In the genomic region with DNA sequence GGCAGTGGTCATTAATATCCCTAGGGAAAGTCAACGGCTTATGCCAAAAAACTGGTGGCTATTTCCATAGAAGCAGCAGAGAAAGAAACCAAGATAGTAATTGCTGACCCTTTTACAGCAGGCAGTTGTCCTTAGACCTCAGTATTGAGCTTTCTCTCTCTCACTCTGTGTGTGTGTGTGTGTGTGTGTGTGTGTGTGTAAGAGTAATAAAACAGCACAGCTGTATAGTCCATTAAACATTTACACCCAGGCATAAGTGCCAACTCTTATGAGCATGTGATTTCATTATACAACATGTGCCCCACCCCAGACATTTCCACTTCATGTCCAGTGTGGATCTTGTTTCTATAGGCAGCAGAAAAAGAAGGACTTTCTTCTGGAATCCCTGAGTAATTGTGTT, we compare ENCODE assay signal across 15 mouse cellular contexts.
DNase-seq lines count a peak whose midpoint lies in the region; ATAC-seq and TF ChIP-seq lines count a peak whose summit lies in the region.
"Had no signal": no experiment of that assay in that cellular context is flagged by ENCODE, and none has a peak within 500 bp of the region (broad histone marks: within the 10 kb centered on the region; RNA-seq: fewer than 3 reads in every experiment).

No protein-coding gene starts in this region.

- no peaks in the 10 kb centered on the region for H3K9me3 ChIP-seq in hindbrain, postnatal 0 days (ENCODE audit: low read length)
- H3K9me3 ChIP-seq in hindbrain, embryonic 14.5 days (ENCODE audit: control insufficient read depth, low read length): no peaks in the 10 kb centered on the region
- no peaks in the 10 kb centered on the region for H3K9me3 ChIP-seq in stomach, embryonic 15.5 days
- no peaks in the 10 kb centered on the region for H3K9me3 ChIP-seq in stomach, postnatal 0 days (ENCODE audit: control insufficient read depth, low read length)
- H3K9me3 ChIP-seq: forebrain, embryonic 10.5 days; liver, embryonic 12.5 days had no signal

- no peak for TF ChIP-seq CTCF in hindbrain, postnatal 0 days (IDR thresholded peaks at IDR 0.05; ENCODE audit: low read depth)
- no peak for TF ChIP-seq CTCF in stomach, postnatal 0 days (IDR thresholded peaks at IDR 0.05; ENCODE audit: low read depth)

- H3K27ac ChIP-seq in hindbrain, postnatal 0 days: no peak overlapping the region
- no peak overlapping the region for H3K27ac ChIP-seq in hindbrain, embryonic 14.5 days
- no peak overlapping the region for H3K27ac ChIP-seq in stomach, embryonic 15.5 days
- no peak overlapping the region for H3K27ac ChIP-seq in stomach, postnatal 0 days (replicated peaks)
- H3K27ac ChIP-seq: forebrain, embryonic 10.5 days; layer of hippocampus, adult 2 months; liver, embryonic 12.5 days had no signal

- H3K4me1 ChIP-seq in hindbrain, postnatal 0 days (ENCODE audit: insufficient read depth, low read length): 0 out of 2 replicates have a peak, but pooled peaks cover 4% of the 10 kb centered on the region
- H3K4me1 ChIP-seq in hindbrain, embryonic 14.5 days (replicated peaks; ENCODE audit: control insufficient read depth, insufficient read depth, low read length): peaks cover 5% of the 10 kb centered on the region; the same call in 1 of the 2 replicates
- no peaks in the 10 kb centered on the region for H3K4me1 ChIP-seq in stomach, embryonic 15.5 days
- no peaks in the 10 kb centered on the region for H3K4me1 ChIP-seq in stomach, postnatal 0 days (replicated peaks; ENCODE audit: control insufficient read depth, insufficient read depth)
- H3K4me1 ChIP-seq: liver, embryonic 12.5 days had no signal

- ATAC-seq in hindbrain, postnatal 0 days: 0 out of 2 replicates have a peak, but pooled peaks have one; percentile 18
- no peak for ATAC-seq in hindbrain, embryonic 14.5 days (ENCODE audit: low FRiP score)
- ATAC-seq in stomach, embryonic 15.5 days (ENCODE audit: insufficient read depth, low FRiP score, low read depth): 0 out of 2 replicates have a peak, but pooled peaks have one; percentile 31
- ATAC-seq in stomach, postnatal 0 days (ENCODE audit: low FRiP score, low TSS enrichment): no peak
- no peak for ATAC-seq in erythroblast, adult 5-6 weeks (replicated peaks; ENCODE audit: low FRiP score, poor library complexity, severe bottlenecking)
- ATAC-seq: liver, embryonic 12.5 days; Patski had no signal

- H3K9ac ChIP-seq in hindbrain, postnatal 0 days (replicated peaks; ENCODE audit: low read length): no peak overlapping the region
- no peak overlapping the region for H3K9ac ChIP-seq in hindbrain, embryonic 14.5 days
- no peak overlapping the region for H3K9ac ChIP-seq in stomach, embryonic 15.5 days
- no peak overlapping the region for H3K9ac ChIP-seq in stomach, postnatal 0 days (ENCODE audit: low read length)
- H3K9ac ChIP-seq: liver, embryonic 12.5 days had no signal

- no peaks in the 10 kb centered on the region for H3K36me3 ChIP-seq in hindbrain, postnatal 0 days (ENCODE audit: insufficient read depth, low read length)
- no peaks in the 10 kb centered on the region for H3K36me3 ChIP-seq in hindbrain, embryonic 14.5 days (replicated peaks; ENCODE audit: control insufficient read depth, insufficient read depth)
- H3K36me3 ChIP-seq in stomach, embryonic 15.5 days: no peaks in the 10 kb centered on the region
- H3K36me3 ChIP-seq in stomach, postnatal 0 days (ENCODE audit: control insufficient read depth, insufficient read depth, low read length): no peaks in the 10 kb centered on the region
- H3K36me3 ChIP-seq: forebrain, embryonic 10.5 days; liver, embryonic 12.5 days had no signal

- no peak overlapping the region for H3K4me3 ChIP-seq in hindbrain, postnatal 0 days (ENCODE audit: low read length)
- H3K4me3 ChIP-seq in hindbrain, embryonic 14.5 days (replicated peaks; ENCODE audit: low read length): no peak overlapping the region
- no peak overlapping the region for H3K4me3 ChIP-seq in stomach, embryonic 15.5 days (replicated peaks)
- no peak overlapping the region for H3K4me3 ChIP-seq in stomach, postnatal 0 days (ENCODE audit: low read depth, low read length)
- H3K4me3 ChIP-seq: forebrain, embryonic 10.5 days; layer of hippocampus, adult 2 months; liver, embryonic 12.5 days had no signal

- no peak overlapping the region for H3K4me2 ChIP-seq in hindbrain, postnatal 0 days (ENCODE audit: low read depth, low read length)
- no peak overlapping the region for H3K4me2 ChIP-seq in hindbrain, embryonic 14.5 days (replicated peaks)
- H3K4me2 ChIP-seq in stomach, embryonic 15.5 days: no peak overlapping the region
- H3K4me2 ChIP-seq in stomach, postnatal 0 days (replicated peaks; ENCODE audit: low read depth): no peak overlapping the region
- H3K4me2 ChIP-seq: liver, embryonic 12.5 days had no signal

- TF ChIP-seq EP300 in stomach, postnatal 0 days (optimal IDR thresholded peaks at IDR 0.05): no peak

- WGBS in hindbrain, postnatal 0 days: 3% methylated on average over 1 of the region's 1 CpGs
- 14% methylated on average over 1 of the region's 1 CpGs for WGBS in hindbrain, embryonic 14.5 days
- 15% methylated on average over 1 of the region's 1 CpGs for WGBS in stomach, embryonic 15.5 days
- 7% methylated on average over 1 of the region's 1 CpGs for WGBS in stomach, postnatal 0 days

- peak; percentile 9 to 10 for DNase-seq in cerebellum, postnatal 10 days
- no peak for DNase-seq in cerebellum, postnatal 4 days (ENCODE audit: low spot score in 2 of 2)
- peak; percentile 28 for DNase-seq in hindbrain, postnatal 0 days (ENCODE audit: low spot score)
- no peak for DNase-seq in hindbrain, embryonic 14.5 days (ENCODE audit: low spot score)
- DNase-seq in stomach, postnatal 0 days (ENCODE audit: low spot score): no peak
- DNase-seq in thymus, postnatal 36 days: no peak
- DNase-seq: cerebellum, adult 9-11 months; lung, postnatal 14 days; right cerebral cortex, postnatal 4 days had no signal

- H3K27me3 ChIP-seq in hindbrain, postnatal 0 days (ENCODE audit: insufficient read depth, low read length): no peaks in the 10 kb centered on the region
- no peaks in the 10 kb centered on the region for H3K27me3 ChIP-seq in hindbrain, embryonic 14.5 days (ENCODE audit: control insufficient read depth, insufficient read depth, low read length)
- H3K27me3 ChIP-seq in stomach, embryonic 15.5 days (replicated peaks): no peaks in the 10 kb centered on the region
- no peaks in the 10 kb centered on the region for H3K27me3 ChIP-seq in stomach, postnatal 0 days (ENCODE audit: control insufficient read depth, insufficient read depth, low read length)
- H3K27me3 ChIP-seq: liver, embryonic 12.5 days had no signal

Comparison
In these comparisons a context has a peak if more than half of its experiments do, and no peak if none do; other contexts are left out.
1. DNase-seq: peak in cerebellum, postnatal 10 days (2 of 2) and hindbrain, postnatal 0 days (single experiment); none in cerebellum, postnatal 4 days (0 of 2), hindbrain, embryonic 14.5 days (single experiment), stomach, postnatal 0 days (single experiment) and thymus, postnatal 36 days (0 of 2).
2. ATAC-seq: peak in hindbrain, postnatal 0 days (single experiment) and stomach, embryonic 15.5 days (single experiment); none in hindbrain, embryonic 14.5 days (single experiment), stomach, postnatal 0 days (single experiment) and erythroblast, adult 5-6 weeks (single experiment).